Mouse (Mus musculus) embryonic facial prominence, embryonic 13.5 days (tissue): ENCODE results near the gene Acot7. TPM values are rescaled to one million over a fixed set of nuclear protein-coding genes. Genes with fewer than 3 reads are reported as not detected.

Experiments used
- ATAC-seq: fragments of 200-750 bp; cut with Nextera tagmentation; 2 replicates; pipeline ENCODE4 v1.8.0; 2017; ENCODE audit warnings: low read depth; ENCODE audit not compliant: insufficient number of reproducible peaks, insufficient read depth, low FRiP score, low TSS enrichment
- H3K27ac ChIP-seq: fragments of 300-500 bp; sonication (generic); 2 replicates; pipeline ENCODE4 v1.5.1; 2015; ENCODE audit warnings: moderate library complexity, mild to moderate bottlenecking, inconsistent platforms
- H3K27me3 ChIP-seq: fragments of 300-500 bp; sonication (generic); 2 replicates; pipeline ENCODE4 v1.6.1; 2015; ENCODE audit warnings: mild to moderate bottlenecking, inconsistent platforms
- H3K36me3 ChIP-seq: fragments of 300-500 bp; sonication (generic); 2 replicates; pipeline ENCODE4 v1.6.1; 2015; ENCODE audit warnings: mild to moderate bottlenecking, inconsistent platforms
- H3K4me1 ChIP-seq: fragments of 300-500 bp; sonication (generic); 2 replicates; pipeline ENCODE4 v1.6.1; 2015; ENCODE audit warnings: inconsistent platforms
- H3K4me2 ChIP-seq: fragments of 300-500 bp; sonication (generic); 2 replicates; pipeline ENCODE4 v1.6.1; 2015; ENCODE audit warnings: moderate library complexity, mild to moderate bottlenecking, inconsistent platforms
- H3K4me3 ChIP-seq: fragments of 300-500 bp; sonication (generic); 2 replicates; pipeline ENCODE4 v1.5.1; 2015; ENCODE audit warnings: mild to moderate bottlenecking, inconsistent platforms
- H3K9ac ChIP-seq: fragments of 300-500 bp; sonication (generic); 2 replicates; pipeline ENCODE4 v1.6.1; 2015; ENCODE audit warnings: mild to moderate bottlenecking, inconsistent platforms
- H3K9me3 ChIP-seq: fragments of 300-500 bp; sonication (generic); 2 replicates; pipeline ENCODE4 v1.6.1; 2016; ENCODE audit warnings: inconsistent platforms
- WGBS: fragments of 180-500 bp; shearing (Covaris S2); methylation state at CpG from one replicate; pipeline ENCODE4 v1.1.7; 2015; ENCODE audit warnings: mixed read lengths; 5-methylcytosine and 5-hydroxymethylcytosine counted together
- polyA plus RNA-seq: library from polyadenylated mRNA; unstranded; fragments of >200 nt; fragmentation: Nextera tagmentation; extraction: Ambion mirVana; gene quantifications from 2 replicates; pipeline ENCODE4 v1.2.1, GENCODE M21; 2015

The Acot7 gene
- polyA plus RNA-seq, 1 experiment from 2014 or later: 48.5 TPM

DNA sequence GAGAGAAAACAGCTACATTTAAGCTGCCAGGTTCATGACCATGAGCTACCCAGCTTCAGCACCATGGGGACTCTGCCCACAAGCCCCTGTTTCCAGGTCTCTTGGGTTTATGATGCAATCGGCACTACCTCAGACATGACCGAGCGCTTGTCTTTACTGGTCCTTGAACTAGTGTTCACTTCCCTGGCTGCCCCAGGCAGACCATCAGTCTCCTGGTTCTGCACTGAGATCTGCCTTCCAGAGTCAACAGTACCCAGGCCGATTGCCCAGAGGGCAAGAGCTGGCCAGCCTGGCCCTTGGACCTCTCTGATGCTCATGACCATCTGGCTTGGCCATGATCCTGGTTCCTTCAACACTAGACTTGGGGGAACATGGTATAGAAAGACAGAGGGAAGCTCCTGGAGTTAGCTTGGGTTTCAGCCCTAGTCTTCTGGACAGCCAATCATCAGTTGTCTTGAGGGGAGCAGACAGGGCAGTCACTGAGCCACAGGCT, 54.5 kb downstream of the Acot7 start:
- Histone ChIP-seq H3K27ac (no peak overlapping the region), H3K4me2 (no peak overlapping the region), H3K4me1 (0 out of 2 replicates have a peak, but pooled peaks cover 12% of the 10 kb centered on the region), H3K9ac (no peak overlapping the region), H3K9me3 (no peaks in the 10 kb centered on the region), H3K4me3 (no peak overlapping the region), H3K36me3 (0 out of 2 replicates have a peak, but pooled peaks cover 7% of the 10 kb centered on the region), H3K27me3 (no peaks in the 10 kb centered on the region)
- WGBS: 95% methylated on average over 4 of the region's 4 CpGs
- ATAC-seq: no peak

DNA sequence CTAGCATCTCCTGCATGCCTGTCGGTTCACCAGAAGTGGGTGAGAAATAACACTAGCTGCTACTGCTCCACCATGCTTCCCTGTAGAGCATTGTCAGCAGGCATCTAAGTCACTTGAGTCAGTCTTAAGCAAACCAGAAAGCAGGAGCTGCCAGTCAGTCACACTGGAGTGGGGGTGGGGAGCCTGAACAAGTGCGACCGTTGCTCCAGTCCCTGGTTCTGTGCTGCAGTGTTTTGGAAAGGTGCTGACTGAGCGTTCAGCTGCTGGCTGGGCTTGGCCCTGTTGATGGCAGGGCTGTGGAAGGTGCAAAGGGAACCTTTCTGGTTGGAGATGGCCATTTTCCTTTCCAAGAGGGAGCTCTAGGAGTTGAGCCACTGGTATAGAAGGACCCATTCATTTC, 62.0 kb downstream of the Acot7 start:
- no peaks in the 10 kb centered on the region for H3K27me3 ChIP-seq
- WGBS: 63% methylated on average over 4 of the region's 4 CpGs
- H3K27ac ChIP-seq: no peak overlapping the region
- no peak overlapping the region for H3K4me2 ChIP-seq
- no peaks in the 10 kb centered on the region for H3K9me3 ChIP-seq
- no peak overlapping the region for H3K4me3 ChIP-seq
- H3K4me1 ChIP-seq: no peaks in the 10 kb centered on the region
- peaks cover 5% of the 10 kb centered on the region; the same call in 1 of the 2 replicates for H3K36me3 ChIP-seq
- ATAC-seq: no peak
- H3K9ac ChIP-seq: no peak overlapping the region

DNA sequence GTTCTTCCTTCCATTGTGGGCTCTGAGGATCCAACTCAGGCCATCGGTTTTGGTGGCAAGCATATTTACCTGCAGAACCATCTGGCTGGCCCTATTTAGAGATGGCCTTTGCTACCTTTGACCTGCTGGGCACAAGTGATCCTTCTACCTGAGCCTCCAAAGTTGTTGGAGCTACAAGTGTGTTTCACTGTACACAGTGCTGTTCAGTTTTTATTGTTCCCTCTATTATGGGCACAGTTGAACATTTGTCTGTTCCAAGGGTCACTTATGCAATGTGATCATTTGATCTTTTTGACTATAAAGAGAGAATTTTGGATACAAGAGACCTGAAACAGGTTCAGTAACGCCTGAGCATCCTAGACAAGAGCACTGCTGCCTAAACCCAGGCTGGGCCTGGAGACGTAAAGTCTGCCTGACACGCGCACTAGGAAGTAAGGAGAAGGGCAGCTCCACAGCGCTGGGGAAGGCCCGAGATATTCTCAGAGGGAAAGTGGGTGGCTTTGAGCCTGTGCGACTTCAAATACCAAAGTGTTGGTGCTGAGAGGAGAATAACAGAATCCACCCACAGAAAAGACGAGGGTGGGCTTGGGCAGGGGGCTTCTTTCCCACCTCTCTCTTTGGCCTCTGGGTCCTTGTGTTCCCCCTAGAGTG, 65.4 kb downstream of the Acot7 start:
- Histone ChIP-seq H3K27me3 (no peaks in the 10 kb centered on the region), H3K9me3 (no peaks in the 10 kb centered on the region), H3K4me3 (no peak overlapping the region), H3K27ac (no peak overlapping the region), H3K36me3 (no peaks in the 10 kb centered on the region), H3K9ac (no peak overlapping the region), H3K4me1 (0 out of 2 replicates have a peak, but pooled peaks cover 5% of the 10 kb centered on the region), H3K4me2 (no peak overlapping the region)
- WGBS: 84% methylated on average over 9 of the region's 9 CpGs
- ATAC-seq: no peak

DNA sequence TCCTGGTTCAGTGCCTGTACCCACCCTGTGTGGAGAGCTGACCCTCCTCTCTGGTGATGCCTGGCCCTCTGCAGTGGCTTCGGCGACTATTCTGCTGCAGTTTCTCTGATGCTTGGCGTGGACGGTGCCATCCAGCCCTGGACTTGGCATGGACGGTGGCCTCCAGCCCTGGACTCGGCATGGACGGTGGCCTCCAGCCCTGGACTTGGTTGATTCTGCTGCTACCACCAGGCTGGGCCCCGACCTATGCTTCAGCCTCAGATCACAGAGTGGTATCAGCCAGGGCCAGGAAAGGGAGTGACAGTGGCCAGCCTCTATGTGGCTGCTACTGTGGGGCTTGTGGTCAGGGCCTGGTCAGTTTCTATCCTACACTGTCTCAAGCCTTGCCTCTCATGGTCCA, 66.0 kb downstream of the Acot7 start:
- H3K27me3 ChIP-seq: no peaks in the 10 kb centered on the region
- no peaks in the 10 kb centered on the region for H3K36me3 ChIP-seq
- 91% methylated on average over 8 of the region's 8 CpGs for WGBS
- 0 out of 2 replicates have a peak, but pooled peaks cover 5% of the 10 kb centered on the region for H3K4me1 ChIP-seq
- H3K4me3 ChIP-seq: no peak overlapping the region
- no peak overlapping the region for H3K27ac ChIP-seq
- H3K9me3 ChIP-seq: no peaks in the 10 kb centered on the region
- H3K9ac ChIP-seq: no peak overlapping the region
- no peak overlapping the region for H3K4me2 ChIP-seq
- no peak for ATAC-seq

- Histone ChIP-seq H3K4me2 (no peak overlapping the region), H3K36me3 (no peaks in the 10 kb centered on the region), H3K9ac (0 out of 2 replicates have a peak overlapping the region, but pooled peaks have one; percentile 6), H3K4me1 (0 out of 2 replicates have a peak, but pooled peaks cover 5% of the 10 kb centered on the region), H3K9me3 (no peaks in the 10 kb centered on the region), H3K4me3 (no peak overlapping the region), H3K27me3 (no peaks in the 10 kb centered on the region), H3K27ac (no peak overlapping the region)
- no peak for ATAC-seq
- WGBS: 71% methylated on average over 11 of the region's 11 CpGs
Observed at GRCm38 (mm10) chr4:152244545-152245522, 66.9 kb downstream of the Acot7 start.

GRCm38 (mm10) chr4:152246011-152246410, 68.1 kb downstream of the Acot7 start:
- Histone ChIP-seq H3K9me3 (no peaks in the 10 kb centered on the region), H3K4me2 (no peak overlapping the region), H3K27me3 (no peaks in the 10 kb centered on the region), H3K27ac (no peak overlapping the region), H3K9ac (peak overlapping the region; percentile 0; the same call in 1 of the 2 replicates), H3K4me3 (no peak overlapping the region), H3K4me1 (0 out of 2 replicates have a peak, but pooled peaks cover 5% of the 10 kb centered on the region), H3K36me3 (no peaks in the 10 kb centered on the region)
- 63% methylated on average over 6 of the region's 6 CpGs for WGBS
- ATAC-seq: no peak

- Histone ChIP-seq H3K4me1 (0 out of 2 replicates have a peak, but pooled peaks cover 5% of the 10 kb centered on the region), H3K27ac (no peak overlapping the region), H3K4me2 (no peak overlapping the region), H3K4me3 (no peak overlapping the region), H3K9ac (no peak overlapping the region), H3K36me3 (no peaks in the 10 kb centered on the region), H3K9me3 (no peaks in the 10 kb centered on the region), H3K27me3 (no peaks in the 10 kb centered on the region)
- WGBS: 76% methylated on average over 3 of the region's 3 CpGs
- no peak for ATAC-seq
Observed at GRCm38 (mm10) chr4:152247195-152247594, 69.3 kb downstream of the Acot7 start.

DNA sequence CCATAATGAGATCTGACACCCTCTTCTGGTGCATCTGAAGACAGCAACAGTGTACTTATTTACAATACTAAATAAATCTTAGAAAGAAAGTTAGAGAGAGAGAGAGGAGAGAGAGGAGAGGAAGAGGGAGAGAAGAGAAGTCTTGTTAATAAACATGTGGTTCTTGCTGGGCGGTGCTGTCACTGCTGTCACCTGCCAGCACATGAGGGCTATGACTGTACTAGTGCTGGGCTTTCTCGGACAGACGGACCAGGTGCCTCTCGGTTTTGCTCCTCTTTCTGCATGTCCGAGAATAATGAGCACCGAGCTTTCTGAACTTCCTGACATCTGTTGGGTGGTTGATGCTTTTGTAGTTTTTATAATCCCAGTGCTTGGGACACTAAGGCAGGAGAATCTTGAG, 72.7 kb downstream of the Acot7 start:
- Histone ChIP-seq H3K9ac (no peak overlapping the region), H3K9me3 (no peaks in the 10 kb centered on the region), H3K4me1 (0 out of 2 replicates have a peak, but pooled peaks cover 5% of the 10 kb centered on the region), H3K4me2 (no peak overlapping the region), H3K4me3 (no peak overlapping the region), H3K27ac (no peak overlapping the region), H3K36me3 (no peaks in the 10 kb centered on the region), H3K27me3 (no peaks in the 10 kb centered on the region)
- ATAC-seq: no peak
- WGBS: 86% methylated on average over 6 of the region's 6 CpGs

DNA sequence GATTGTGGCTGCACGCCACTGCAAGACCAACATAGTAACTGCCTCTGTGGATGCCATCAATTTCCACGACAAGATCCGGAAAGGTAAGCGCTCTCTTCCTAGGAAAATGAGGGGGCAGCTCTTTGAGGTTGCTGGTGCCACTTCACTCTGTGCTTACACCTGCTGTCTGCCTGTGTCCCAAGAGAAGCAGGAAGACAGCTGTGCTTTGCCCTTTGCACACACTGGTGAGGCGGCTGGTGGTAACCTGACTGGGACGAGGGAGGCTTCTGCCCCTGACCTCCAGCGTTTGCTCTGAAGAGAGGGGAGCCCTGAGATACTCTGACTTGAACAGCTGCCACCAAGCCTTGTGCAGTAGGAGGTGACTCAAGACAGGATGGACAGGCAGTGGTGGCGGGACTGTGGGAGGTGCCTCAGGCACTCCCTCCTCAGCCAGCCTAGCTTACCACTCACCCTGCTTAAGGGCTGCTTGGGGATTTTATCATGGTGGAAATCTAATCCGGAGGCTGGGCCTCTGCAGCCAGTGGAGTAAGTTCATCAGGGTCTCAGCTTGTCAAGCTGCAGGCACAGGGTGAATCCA, 75.3 kb downstream of the Acot7 start:
- H3K9ac ChIP-seq: no peak overlapping the region
- peaks cover 11% of the 10 kb centered on the region; the same call in 1 of the 2 replicates for H3K4me1 ChIP-seq
- WGBS: 63% methylated on average over 9 of the region's 9 CpGs
- H3K9me3 ChIP-seq: no peaks in the 10 kb centered on the region
- no peak overlapping the region for H3K4me3 ChIP-seq
- no peaks in the 10 kb centered on the region for H3K36me3 ChIP-seq
- no peak overlapping the region for H3K27ac ChIP-seq
- no peak overlapping the region for H3K4me2 ChIP-seq
- no peak for ATAC-seq
- no peaks in the 10 kb centered on the region for H3K27me3 ChIP-seq

GRCm38 (mm10) chr4:152257070-152257469, 79.1 kb downstream of the Acot7 start:
- Histone ChIP-seq H3K4me2 (no peak overlapping the region), H3K27ac (0 out of 2 replicates have a peak overlapping the region, but pooled peaks have one; percentile 7), H3K36me3 (peaks cover 5% of the 10 kb centered on the region; the same call in 1 of the 2 replicates), H3K4me1 (peaks cover 19% of the 10 kb centered on the region), H3K9ac (no peak overlapping the region), H3K4me3 (no peak overlapping the region), H3K9me3 (no peaks in the 10 kb centered on the region), H3K27me3 (no peaks in the 10 kb centered on the region)
- 48% methylated on average over 6 of the region's 6 CpGs for WGBS
- ATAC-seq: no peak

DNA sequence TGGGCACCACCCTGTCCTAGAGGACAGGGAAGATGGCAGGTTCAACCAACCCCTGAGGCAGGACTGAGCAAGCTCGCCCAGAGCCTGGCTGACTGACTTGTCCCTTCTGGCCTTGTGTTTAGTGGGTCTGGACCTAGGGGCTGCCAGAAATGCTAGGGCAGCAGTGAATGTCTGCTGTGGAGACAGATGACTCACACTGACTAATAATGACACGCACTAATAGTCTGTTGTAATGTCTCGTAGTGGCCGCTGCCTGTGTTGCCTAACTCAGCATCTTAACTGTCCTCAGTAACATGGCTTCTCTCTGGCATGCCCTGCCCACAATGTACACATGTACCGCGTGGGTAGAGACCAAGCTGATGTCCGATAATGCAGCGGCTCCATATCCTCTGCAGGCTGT, 82.5 kb downstream of the Acot7 start:
- Histone ChIP-seq H3K27me3 (no peaks in the 10 kb centered on the region), H3K4me1 (peaks cover 46% of the 10 kb centered on the region), H3K9ac (no peak overlapping the region), H3K36me3 (peaks cover 5% of the 10 kb centered on the region; the same call in 1 of the 2 replicates), H3K9me3 (no peaks in the 10 kb centered on the region), H3K4me3 (no peak overlapping the region), H3K4me2 (no peak overlapping the region), H3K27ac (no peak overlapping the region)
- 93% methylated on average over 8 of the region's 8 CpGs for WGBS
- ATAC-seq: no peak
